Mouse (Mus musculus) adrenal gland, postnatal 14 days (tissue): ENCODE measurements around the gene Vac14. TPM values are rescaled to one million over a fixed set of nuclear protein-coding genes. Genes with fewer than 3 reads are reported as not detected.
"Not testable (repeated sequence)": the region's sequence is repeated elsewhere in the genome, so short reads cannot be mapped to it uniquely, and the experiment has no call there.

ENCODE experiments used
- DNase-seq: peaks from one replicate; pipeline ENCODE4 v3.0.0; 2021; ENCODE audit warnings: mixed read lengths
- total RNA-seq: library from RNA; stranded (reverse); gene quantifications from 2 replicates; pipeline ENCODE4 v1.2.3, GENCODE M21; 2021

The Vac14 gene
- total RNA-seq, 1 experiment from 2014 or later: 25.0 TPM

DNA sequence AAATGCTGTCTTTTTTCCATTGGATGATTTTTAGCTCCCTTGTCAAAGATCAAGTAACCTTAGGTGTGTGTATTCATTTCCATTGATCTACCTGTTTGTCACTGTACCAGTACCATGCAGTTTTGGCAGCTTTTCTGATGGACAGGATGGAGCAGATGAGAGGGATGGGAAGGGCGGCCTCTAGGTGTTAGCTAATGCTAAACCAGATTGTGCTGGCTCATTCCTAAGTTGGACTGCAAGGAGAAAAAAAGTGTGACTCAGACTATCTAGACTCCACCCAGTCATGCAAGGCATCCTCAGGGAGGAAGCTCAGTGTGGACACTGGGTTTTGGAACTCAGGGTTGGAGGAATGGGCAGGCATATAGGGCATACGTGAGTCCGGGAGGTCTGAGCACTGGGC lies 30.2 kb downstream of the Vac14 start:
- DNase-seq: no peak

DNA sequence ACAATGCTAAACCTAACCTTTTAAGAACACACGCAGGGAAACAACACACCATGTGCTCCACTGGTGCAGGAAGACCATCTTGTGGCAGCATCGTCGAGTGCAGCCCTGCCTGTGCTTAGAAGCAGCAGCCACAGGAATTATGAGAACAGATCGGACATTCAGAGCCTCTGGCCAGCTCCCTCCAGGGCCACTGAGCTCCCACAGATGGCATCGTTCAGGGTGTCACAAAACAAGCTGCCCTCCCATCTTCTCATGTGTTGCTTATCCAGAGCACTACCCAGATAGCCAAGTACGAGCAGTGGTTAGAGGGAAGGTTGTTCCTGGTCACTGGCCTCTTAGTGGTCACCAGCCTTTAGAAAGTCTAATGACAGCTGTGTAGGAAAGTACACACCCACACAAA lies 30.9 kb downstream of the Vac14 start:
- DNase-seq: no peak

- DNase-seq: peak; percentile 61
These were observed 32.5 kb downstream of the Vac14 start for GRCm38 (mm10) chr8:110650838-110651237.

DNA sequence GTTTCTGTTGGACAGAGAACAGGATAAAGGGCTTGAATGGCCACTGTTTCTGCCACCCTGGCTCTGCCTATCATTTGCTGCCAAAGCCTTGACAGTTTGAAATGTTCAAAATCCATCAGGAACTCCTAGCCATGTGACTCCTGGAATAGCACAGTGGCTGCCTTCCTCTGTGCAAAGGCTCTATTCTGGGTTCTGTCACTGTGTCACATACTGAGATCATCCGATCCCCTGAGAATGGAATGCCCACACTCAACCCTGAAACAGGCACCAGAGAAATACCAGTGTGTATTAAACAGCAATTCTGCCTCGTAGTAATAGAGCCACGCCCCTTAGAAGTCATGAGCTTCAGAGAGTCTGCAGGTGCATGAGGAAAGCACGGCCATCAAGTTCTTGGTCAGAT lies 33.5 kb downstream of the Vac14 start:
- DNase-seq: no peak

- no peak for DNase-seq
These were observed 36.0 kb downstream of the Vac14 start for GRCm38 (mm10) chr8:110654075-110655060.

DNA sequence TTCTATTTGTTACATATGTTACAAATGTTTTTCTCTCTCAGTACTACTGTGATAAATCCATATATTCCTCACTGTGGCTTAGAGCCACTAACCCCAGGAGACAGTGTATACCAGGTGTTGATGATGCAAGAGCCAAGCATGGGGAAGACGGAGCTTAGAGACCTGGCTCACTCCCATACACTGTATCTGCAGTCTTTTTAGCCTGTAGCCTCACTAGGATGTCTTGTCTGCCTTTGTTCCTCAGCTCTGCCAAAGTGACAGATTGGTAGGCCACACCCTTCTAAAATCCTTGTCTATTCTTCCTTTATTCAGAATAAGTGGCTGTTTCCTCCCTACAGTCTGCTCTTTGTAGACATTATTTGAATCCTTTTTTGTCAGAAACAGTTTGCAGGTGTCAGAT lies 37.4 kb downstream of the Vac14 start:
- no peak for DNase-seq

DNA sequence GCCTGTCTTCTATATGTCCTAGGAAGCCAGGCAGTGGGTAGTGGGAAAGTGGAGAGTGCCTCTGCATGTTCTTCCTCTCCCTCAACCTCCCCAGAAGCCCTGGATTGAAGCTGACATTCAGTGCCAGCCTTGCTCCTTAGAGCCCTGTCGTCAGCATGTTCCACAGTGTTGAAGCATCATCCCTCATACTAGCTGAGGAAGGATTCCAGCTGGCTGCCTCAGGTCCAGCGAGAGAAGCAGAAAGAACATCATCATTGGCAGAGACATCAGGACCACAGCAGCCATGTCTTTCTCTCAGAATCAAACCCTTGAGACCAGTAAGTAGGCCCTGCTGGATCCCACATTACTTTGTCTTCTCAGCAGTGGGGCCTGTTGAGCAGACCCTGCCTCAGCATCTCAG lies 39.3 kb downstream of the Vac14 start:
- DNase-seq: no peak

GRCm38 (mm10) chr8:110660121-110660520 lies 41.7 kb downstream of the Vac14 start:
- DNase-seq: no peak

DNA sequence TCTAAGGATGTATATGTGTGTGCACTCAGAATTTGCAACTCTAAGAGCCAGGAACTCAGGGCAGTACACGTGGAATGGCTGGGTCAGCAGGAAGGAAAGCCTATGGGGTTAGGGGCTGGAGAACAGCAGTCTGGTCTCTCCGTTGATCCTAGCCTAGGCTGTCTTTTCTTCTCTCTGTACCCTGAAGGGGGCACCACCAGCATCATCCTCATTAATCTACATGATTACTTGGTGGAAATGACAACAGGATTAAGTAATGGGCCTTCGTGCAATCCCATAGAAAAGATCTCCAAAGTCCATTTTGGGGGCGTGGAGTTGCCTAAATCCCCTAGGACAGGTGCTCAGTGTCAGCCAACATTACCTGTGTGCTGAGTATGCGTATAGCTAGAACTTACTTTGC lies 44.2 kb downstream of the Vac14 start:
- no peak for DNase-seq

DNA sequence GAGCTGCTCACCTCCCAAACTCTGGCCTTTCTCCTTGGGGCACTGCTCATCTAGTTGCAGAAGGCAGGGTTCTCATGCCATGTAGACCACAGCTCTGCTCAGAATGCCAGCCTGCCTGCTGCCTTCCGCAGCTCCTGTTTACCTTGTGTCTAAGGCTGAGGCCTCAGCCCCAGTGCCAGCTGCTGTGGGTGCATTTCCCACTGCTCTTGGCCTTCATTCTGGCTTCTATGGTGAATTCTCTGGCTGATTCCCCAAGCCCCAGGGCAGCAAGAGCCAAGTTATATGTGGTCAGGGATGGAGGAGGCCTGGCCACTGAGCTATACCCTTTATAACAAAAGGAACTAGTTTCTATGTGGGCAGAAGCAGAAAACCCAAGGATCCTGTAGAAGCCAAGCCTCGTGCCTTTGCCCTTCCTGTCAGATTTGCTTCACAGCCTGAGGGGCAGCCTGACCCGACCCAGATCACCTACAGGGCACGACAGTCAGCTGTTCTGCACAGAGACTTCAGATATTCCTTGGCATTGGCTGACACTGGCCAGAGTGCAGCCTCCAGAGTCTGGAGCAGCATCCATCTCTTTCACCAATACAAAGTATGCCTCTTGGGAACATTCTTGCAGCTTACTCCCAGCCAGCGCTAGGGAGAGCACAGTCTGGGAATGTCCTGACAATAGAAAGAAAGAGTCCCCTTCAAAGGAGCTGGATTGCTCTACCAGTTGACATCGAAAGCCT lies 44.8 kb downstream of the Vac14 start:
- DNase-seq: no peak

GRCm38 (mm10) chr8:110664202-110664896 lies 46.0 kb downstream of the Vac14 start:
- DNase-seq: peak; percentile 74

DNA sequence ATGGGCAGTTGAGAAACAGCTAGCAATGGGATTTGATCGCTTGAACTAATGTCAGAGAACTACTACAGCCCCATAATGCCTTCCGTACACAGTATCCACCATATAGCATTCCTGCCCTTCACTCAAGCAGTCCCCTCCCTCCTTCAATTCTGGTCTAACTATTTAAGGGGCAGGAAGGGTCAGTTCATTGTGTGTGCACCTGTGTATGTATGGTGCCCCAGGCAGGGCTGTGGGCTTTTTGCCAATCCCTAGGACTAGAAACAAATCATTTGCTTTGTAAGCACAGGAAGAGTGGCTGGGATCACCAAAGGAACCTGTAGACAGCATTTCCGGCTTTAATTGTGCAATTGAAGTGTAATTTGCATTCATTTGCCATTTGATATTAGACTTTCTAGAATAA lies 46.6 kb downstream of the Vac14 start:
- DNase-seq: no peak

DNA sequence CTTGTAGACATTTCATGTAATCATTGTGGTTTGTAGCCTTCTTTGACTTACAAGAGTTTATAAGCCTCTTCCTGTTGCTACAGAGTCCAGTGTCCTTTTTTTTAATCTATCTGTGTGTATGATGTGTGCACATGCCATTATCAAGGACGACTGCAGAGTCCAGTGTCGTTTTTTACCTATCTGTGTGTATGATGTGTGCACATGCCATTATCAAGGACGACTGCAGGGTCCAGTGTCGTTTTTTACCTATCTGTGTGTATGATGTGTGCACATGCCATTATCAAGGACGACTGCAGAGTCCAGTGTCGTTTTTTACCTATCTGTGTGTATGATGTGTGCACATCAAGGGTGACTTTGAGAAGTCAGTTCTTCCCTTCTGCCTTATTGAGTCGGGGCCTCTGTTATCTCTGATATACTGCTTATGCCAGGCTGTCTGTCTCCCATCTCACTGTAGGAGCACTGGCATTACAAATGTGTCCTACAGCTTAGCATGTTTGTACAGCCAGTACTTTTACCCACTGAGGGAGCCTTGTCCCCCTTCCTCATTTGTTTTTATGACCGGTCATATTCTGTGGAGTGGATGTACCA lies 49.3 kb downstream of the Vac14 start:
- DNase-seq: not testable (repeated sequence)

DNA sequence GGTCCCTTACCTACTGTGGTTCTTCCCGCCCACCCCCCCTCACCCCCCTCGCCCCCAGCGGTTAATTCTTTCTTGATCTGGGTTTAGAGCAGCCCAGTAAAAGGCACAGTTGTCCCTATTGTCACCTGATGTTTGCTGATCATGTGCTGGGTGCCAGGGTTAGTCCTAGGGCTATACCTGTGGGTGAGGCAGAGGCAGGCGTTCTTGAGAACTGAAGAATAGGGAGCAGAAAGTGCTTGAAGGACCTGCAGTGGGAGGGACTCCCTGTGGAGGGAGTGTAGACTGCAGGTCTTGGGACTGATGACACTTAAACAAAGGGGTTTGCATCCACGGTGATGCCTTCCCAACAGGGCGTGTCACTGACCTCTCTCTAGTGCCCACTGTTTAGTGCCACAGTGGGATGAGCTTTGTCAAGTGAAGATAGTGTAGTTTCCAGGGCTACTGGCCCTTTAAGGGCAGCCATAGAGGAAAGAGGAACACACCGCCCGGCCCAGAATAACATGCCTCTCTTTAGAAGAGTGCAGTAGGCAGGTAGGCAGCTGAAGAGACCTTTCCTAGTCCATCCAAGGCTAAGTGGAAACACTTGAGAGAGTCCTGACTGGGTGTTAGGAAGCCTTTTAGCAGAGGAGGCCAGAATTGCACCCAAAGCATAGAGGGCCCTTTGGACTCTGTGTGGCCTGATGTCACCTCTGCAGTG lies 51.7 kb downstream of the Vac14 start:
- DNase-seq: no peak

DNA sequence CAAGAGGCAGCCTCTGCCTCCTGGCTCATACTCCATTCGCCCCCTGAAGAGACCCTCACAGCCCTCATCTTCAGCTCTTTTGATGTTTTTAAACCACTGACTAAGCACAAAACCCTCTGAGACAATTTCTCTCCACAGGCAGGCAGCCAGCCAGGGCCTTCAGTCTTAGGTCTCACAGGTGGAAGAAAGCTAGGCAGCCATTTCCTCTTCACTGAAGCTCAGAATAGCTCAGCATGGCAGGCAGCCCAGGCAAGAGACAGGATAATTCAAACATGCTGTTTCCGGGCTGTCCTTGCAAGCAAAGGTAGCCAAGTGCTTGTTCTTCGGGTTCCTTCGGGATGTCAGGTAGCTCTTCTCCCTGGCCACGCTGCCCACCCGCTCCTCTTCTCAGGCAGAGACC lies 52.9 kb downstream of the Vac14 start:
- DNase-seq: peak; percentile 57

GRCm38 (mm10) chr8:110672133-110672532 lies 53.7 kb downstream of the Vac14 start:
- DNase-seq: peak; percentile 47

DNA sequence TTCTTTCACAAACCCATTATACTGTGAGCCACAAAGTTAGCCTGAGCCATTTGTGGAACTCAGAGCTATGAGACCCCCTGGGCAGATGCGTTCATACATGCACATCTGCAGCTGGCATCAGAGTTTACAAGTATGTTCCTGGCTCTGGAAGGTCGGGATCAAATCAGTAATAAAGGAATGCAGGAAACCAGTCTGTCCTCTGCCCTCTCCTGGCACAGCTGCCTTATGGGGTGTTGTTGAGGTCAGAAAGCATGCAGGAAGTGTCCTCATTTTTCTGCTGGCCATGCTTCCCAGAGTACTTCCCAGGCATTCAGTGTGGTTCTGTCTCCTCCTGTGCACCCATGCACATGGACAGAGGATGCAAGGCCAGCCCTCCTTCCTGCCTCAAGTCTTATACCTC lies 54.8 kb downstream of the Vac14 start:
- no peak for DNase-seq

DNA sequence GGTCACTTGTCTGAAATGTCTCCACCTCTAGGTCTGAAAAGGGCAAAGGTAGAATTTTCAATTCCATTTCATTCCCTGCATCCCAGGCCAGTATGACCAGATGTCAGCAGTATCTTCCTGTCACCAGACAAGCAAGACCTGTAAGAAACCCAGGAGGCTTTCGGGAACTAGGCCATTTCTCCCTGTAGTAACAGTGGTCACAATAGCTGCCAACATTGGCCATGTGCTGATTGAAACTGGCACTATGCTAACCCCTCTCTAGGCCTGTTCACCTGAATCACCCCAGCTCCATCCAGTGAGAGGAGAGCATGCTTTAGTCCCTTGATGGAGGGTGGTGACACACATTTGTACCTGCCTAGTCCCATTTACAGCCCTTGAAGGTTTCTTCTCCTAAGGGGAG lies 56.2 kb downstream of the Vac14 start:
- DNase-seq: no peak

DNA sequence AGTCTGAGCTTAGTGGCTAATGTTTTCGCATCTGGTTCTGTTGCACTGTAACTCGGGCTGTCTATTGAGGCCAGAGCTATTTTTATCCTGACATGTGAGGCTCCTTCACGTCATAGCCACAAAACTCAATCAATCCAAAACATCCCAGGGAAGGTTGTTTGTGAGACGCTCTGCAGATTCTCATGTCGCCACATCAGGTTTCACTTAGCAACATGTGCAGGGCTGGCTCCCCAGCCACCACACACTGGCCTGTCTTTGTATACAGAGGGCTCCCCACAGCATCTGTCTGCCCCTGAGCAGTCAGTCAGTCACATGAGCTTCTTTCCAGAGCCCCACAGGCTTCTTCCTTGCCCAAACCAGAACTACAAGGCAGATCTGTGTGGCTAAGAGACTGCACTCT lies 58.3 kb downstream of the Vac14 start:
- no peak for DNase-seq

GRCm38 (mm10) chr8:110677174-110677660 lies 58.8 kb downstream of the Vac14 start:
- no peak for DNase-seq

DNA sequence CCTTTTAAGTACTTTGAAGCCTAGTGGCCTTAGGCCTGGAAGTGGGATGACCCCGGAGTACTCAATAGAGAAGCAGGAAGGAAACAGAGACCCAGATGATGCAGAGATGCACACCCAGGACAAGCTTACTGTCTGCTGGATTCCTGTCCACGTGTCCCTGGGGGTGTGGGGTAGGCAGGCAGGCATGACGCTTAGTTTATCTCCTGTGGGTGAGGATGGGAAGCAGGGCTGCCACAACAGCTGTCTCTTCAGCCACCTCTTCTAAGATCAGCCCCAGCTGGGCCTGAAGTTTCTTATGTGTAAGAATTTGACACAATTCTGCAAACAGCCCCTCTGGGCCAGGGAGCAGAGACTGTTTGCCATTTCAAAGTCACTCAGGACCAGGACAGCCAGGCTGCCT lies 60.6 kb downstream of the Vac14 start:
- DNase-seq: no peak

DNA sequence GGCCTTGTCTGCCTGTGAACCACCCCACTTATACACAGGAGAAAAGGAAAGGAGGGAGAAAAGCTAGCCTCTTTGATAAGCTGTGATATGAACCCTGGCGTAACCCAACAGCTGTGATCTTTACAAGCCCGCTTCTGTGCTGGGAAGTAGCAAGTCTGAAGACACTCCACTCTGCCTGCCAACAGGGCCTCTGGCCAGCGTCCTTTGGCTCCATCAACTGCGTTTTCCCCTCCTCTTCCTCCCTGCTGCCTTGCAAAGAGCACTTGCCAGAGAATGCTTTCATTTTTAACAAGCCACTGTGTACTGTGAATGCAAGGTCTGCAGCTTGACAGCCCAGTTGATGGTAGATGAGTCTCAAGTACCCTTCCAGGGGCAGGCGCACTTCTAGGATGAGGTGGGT lies 69.3 kb downstream of the Vac14 start:
- peak; percentile 58 for DNase-seq
